In genomic region chr14:31944682-31945081, GRCm38 (mm10) we compare ENCODE assay signal across 11 mouse cellular contexts.
"Had no signal": no experiment of that assay in that cellular context is flagged by ENCODE, and none has a peak within 500 bp of the region (broad histone marks: within the 10 kb centered on the region; RNA-seq: fewer than 3 reads in every experiment).

No protein-coding gene starts in this region.

- DNase-seq: left cerebral cortex, postnatal 4 days; liver, postnatal 0 days; thymus, adult 18-20 months; thymus, postnatal 36 days had no signal

- H3K27ac ChIP-seq: limb, embryonic 12.5 days; limb, embryonic 15.5 days; liver, embryonic 14.5 days; macrophage; midbrain, embryonic 13.5 days had no signal

- H3K27me3 ChIP-seq: limb, embryonic 12.5 days; limb, embryonic 15.5 days; midbrain, embryonic 13.5 days had no signal

- H3K36me3 ChIP-seq: limb, embryonic 12.5 days; limb, embryonic 15.5 days; midbrain, embryonic 13.5 days had no signal

- H3K4me1 ChIP-seq: limb, embryonic 12.5 days had no signal

- H3K4me2 ChIP-seq: limb, embryonic 12.5 days; limb, embryonic 15.5 days; liver, embryonic 11.5 days; lung, embryonic 14.5 days; midbrain, embryonic 13.5 days had no signal

- ATAC-seq: liver, postnatal 0 days; midbrain, embryonic 13.5 days had no signal

- H3K9ac ChIP-seq: limb, embryonic 12.5 days; limb, embryonic 15.5 days; liver, embryonic 14.5 days; liver, postnatal 0 days; lung, embryonic 14.5 days; midbrain, embryonic 13.5 days had no signal

- H3K4me3 ChIP-seq: limb, embryonic 12.5 days; limb, embryonic 15.5 days; midbrain, embryonic 13.5 days had no signal

- H3K9me3 ChIP-seq: limb, embryonic 12.5 days; limb, embryonic 15.5 days; midbrain, embryonic 13.5 days had no signal
